Mouse (Mus musculus) CH12.LX (cell line): Measurements from ENCODE around the gene Nub1. TPM values are rescaled to one million over a fixed set of nuclear protein-coding genes. Genes with fewer than 3 reads are reported as not detected.

ENCODE experiments used
- DNase-seq: peaks from one replicate; pipeline ENCODE4 v3.0.0-alpha.2; 2013; ENCODE audit errors: extremely low read depth
- H3K27ac ChIP-seq: 2 replicates; pipeline ENCODE4 v1.5.1; 2012; ENCODE audit warnings: low read depth, mild to moderate bottlenecking, control low read depth, moderate library complexity; ENCODE audit not compliant: insufficient read depth
- H3K27me3 ChIP-seq: replicated peaks from 2 replicates; pipeline ENCODE3; 2012; ENCODE audit warnings: inconsistent platforms
- H3K36me3 ChIP-seq, 2 experiments: replicated peaks in 1 of 2; 2 replicates each; pipeline versions ENCODE3 to v1.6.1; 2012; ENCODE audit warnings: inconsistent platforms in 1 of 2, low read length in 1 of 2, mild to moderate bottlenecking in 1 of 2, mixed read lengths in 1 of 2, moderate library complexity in 1 of 2; ENCODE audit not compliant: control insufficient read depth in 1 of 2, insufficient read depth in 1 of 2
- H3K4me1 ChIP-seq, 2 experiments: 2 replicates each; pipeline ENCODE4 v1.6.1; 2012; ENCODE audit warnings: inconsistent platforms in 1 of 2, moderate library complexity in 1 of 2; ENCODE audit not compliant: insufficient read depth in 2 of 2, control insufficient read depth in 1 of 2
- H3K4me2 ChIP-seq: 2 replicates; pipeline ENCODE4 v1.6.1; 2012; ENCODE audit warnings: low read depth, mild to moderate bottlenecking, control low read depth; ENCODE audit not compliant: poor library complexity, insufficient read depth, severe bottlenecking
- H3K4me3 ChIP-seq, 3 experiments: fragments of 150-350 bp in 1 of 3; sonication (generic) in 1 of 3; replicated peaks in 1 of 3; 2 replicates each; pipeline versions ENCODE3 to v1.5.1; 2011 to 2012; ENCODE audit warnings: low read depth in 2 of 3, low read length in 2 of 3, mild to moderate bottlenecking in 2 of 3, moderate library complexity in 2 of 3, control low read depth in 1 of 3, improper control_type of control experiment in 1 of 3, inconsistent platforms in 1 of 3, mixed read lengths in 1 of 3; ENCODE audit not compliant: poor library complexity in 1 of 3
- H3K79me2 ChIP-seq: replicated peaks from 2 replicates; pipeline ENCODE4 v1.6.1; 2012; ENCODE audit warnings: mild to moderate bottlenecking, moderate library complexity; ENCODE audit not compliant: control insufficient read depth, poor library complexity, insufficient read depth, severe bottlenecking; ENCODE audit errors: extremely low read depth
- H3K9ac ChIP-seq: 2 replicates; pipeline ENCODE4 v1.6.1; 2012; ENCODE audit warnings: low read depth, mild to moderate bottlenecking, control low read depth, moderate library complexity; ENCODE audit not compliant: insufficient read depth
- H3K9me3 ChIP-seq: replicated peaks from 2 replicates; pipeline ENCODE3; 2012; ENCODE audit warnings: low read length, inconsistent platforms, mixed read lengths
- BHLHE40 ChIP-seq: IDR thresholded peaks from 2 replicates; pipeline ENCODE4 v1.6.1; 2011; ENCODE audit warnings: mild to moderate bottlenecking, low read depth, low read length, improper control_type of control experiment
- CHD2 ChIP-seq: IDR thresholded peaks from 2 replicates; pipeline ENCODE4 v1.6.1; 2011; ENCODE audit warnings: low read length, improper control_type of control experiment
- E2F4 ChIP-seq: IDR thresholded peaks from 2 replicates; pipeline ENCODE4 v1.6.1; 2011; ENCODE audit warnings: low read depth, low read length, improper control_type of control experiment; ENCODE audit not compliant: insufficient replicate concordance
- GABPA ChIP-seq: IDR thresholded peaks from 2 replicates; pipeline ENCODE4 v1.6.1; 2012; ENCODE audit warnings: low read depth, low read length, improper control_type of control experiment, inconsistent platforms; ENCODE audit not compliant: insufficient replicate concordance
- HCFC1 ChIP-seq: IDR thresholded peaks from 2 replicates; pipeline ENCODE4 v1.6.1; 2012; ENCODE audit warnings: low read depth, mild to moderate bottlenecking, inconsistent platforms, low read length, improper control_type of control experiment
- IRF4 ChIP-seq: IDR thresholded peaks from 2 replicates; pipeline ENCODE4 v1.6.1; 2014; ENCODE audit warnings: low read depth, mild to moderate bottlenecking, inconsistent platforms, low read length, improper control_type of control experiment
- KAT2A ChIP-seq: IDR thresholded peaks from 2 replicates; pipeline ENCODE4 v1.6.1; 2012; ENCODE audit warnings: low read length, improper control_type of control experiment, inconsistent platforms; ENCODE audit not compliant: insufficient replicate concordance
- MAX ChIP-seq: IDR thresholded peaks from 2 replicates; pipeline ENCODE4 v1.6.1; 2011; ENCODE audit warnings: low read length, improper control_type of control experiment
- SIN3A ChIP-seq: IDR thresholded peaks from 2 replicates; pipeline ENCODE4 v1.6.1; 2012; ENCODE audit warnings: low read length, improper control_type of control experiment, inconsistent platforms
- SMC3 ChIP-seq: IDR thresholded peaks from 2 replicates; pipeline ENCODE4 v1.6.1; 2011; ENCODE audit warnings: low read depth, low read length, improper control_type of control experiment
- TBP ChIP-seq: conservative IDR thresholded peaks from 2 replicates; pipeline ENCODE4 v1.6.1; 2011; ENCODE audit warnings: low read depth, low read length, improper control_type of control experiment
- UBTF ChIP-seq: IDR thresholded peaks from 2 replicates; pipeline ENCODE4 v1.6.1; 2012; ENCODE audit warnings: low read depth, mild to moderate bottlenecking, inconsistent platforms, low read length, improper control_type of control experiment, moderate library complexity
- ZKSCAN1 ChIP-seq: IDR thresholded peaks from 2 replicates; pipeline ENCODE4 v1.6.1; 2012; ENCODE audit warnings: low read depth, inconsistent platforms, low read length, improper control_type of control experiment, borderline replicate concordance
- ZMIZ1 ChIP-seq: IDR thresholded peaks from 2 replicates; pipeline ENCODE4 v1.6.1; 2012; ENCODE audit warnings: low read depth, mild to moderate bottlenecking, inconsistent platforms, low read length, improper control_type of control experiment
- dilution Hi-C: fragments of 300-500 bp; cut with MboI; formaldehyde crosslinking; loops from 2 replicates; pipeline ENCODE4 v1.14.3; 2020; ENCODE audit warnings: low sequenced_read_pairs; ENCODE audit not compliant: extremely low pct_unique_long_range_greater_than_20kb, extremely low pct_ligation_motif_present
- in situ Hi-C: fragments of 300-500 bp; cut with MboI; formaldehyde crosslinking; loops from 3 replicates; pipeline ENCODE4 v1.14.3; 2019; ENCODE audit warnings: low sequenced_read_pairs, low pct_ligation_motif_present, low pct_unique_long_range_greater_than_20kb, mixed read lengths
- polyA plus RNA-seq: library from polyadenylated mRNA; unstranded; fragments of >175 nt; gene quantifications from 2 replicates; pipeline ENCODE4 v1.2.1, GENCODE M21; 2012; ENCODE audit warnings: low read depth; ENCODE audit not compliant: insufficient read length
- total RNA-seq, 2 experiments: library from RNA; depleted of rRNA; stranded (reverse); fragments of 300-350 nt in 1 of 2; fragments of >200 nt in 1 of 2; gene quantifications; 2 replicates each; pipeline ENCODE4 v1.2.3; 2012 to 2014

Gene Nub1
- total and polyA plus RNA-seq, 3 experiments: 58.1 to 83.2 (median 69.3) TPM

- Histone ChIP-seq H3K4me2 (no peak overlapping the region), H3K27ac (no peak overlapping the region), H3K9ac (no peak overlapping the region), H3K27me3 (no peaks in the 10 kb centered on the region), H3K36me3 (no peaks in the 10 kb centered on the region), H3K4me1 (peaks cover 0 to 16% of the 10 kb centered on the region in 2 experiments; a peak in 3 of 4 replicates), H3K4me3 (no peak overlapping the region), H3K9me3 (peaks cover 7% of the 10 kb centered on the region), H3K79me2 (no peaks in the 10 kb centered on the region)
- dilution Hi-C loops (no loop called here), in situ Hi-C loops (loop anchor here (10.0 kb wide), 1 partner anchor 120 kb away; no protein-coding TSS in a partner anchor)
- no peak for TF ChIP-seq BHLHE40
- TF ChIP-seq SIN3A: no peak
- no peak for TF ChIP-seq GABPA
- no peak for DNase-seq
Measured at GRCm38 (mm10) chr5:24654491-24654890, 30.8 kb upstream of the Nub1 start.

DNA sequence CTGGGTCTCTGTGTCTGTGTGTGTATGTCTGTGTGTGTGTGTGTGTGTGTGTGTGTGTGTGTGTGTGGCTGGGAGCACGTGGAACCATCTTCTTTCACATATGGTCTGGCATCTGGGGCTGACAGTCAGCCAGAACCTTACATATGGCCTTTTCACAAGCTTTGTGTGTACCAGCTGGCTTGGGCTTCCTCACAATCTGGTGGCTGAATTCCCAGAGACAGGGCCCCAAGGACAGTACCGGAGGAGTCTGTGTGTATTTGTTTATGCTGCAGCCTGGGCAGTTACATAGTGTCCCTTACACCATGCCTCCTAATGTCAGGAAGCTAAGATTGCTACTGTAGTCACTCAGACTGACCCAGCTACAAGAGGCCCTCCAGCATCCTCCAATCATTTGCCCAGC is 28.2 kb upstream of the Nub1 start:
- in situ Hi-C loops (loop anchor here (10.0 kb wide), 1 partner anchor 122 kb away; no protein-coding TSS in a partner anchor), dilution Hi-C loops (no loop called here)
- Histone ChIP-seq H3K4me2 (no peak overlapping the region), H3K36me3 (no peaks in the 10 kb centered on the region), H3K27me3 (no peaks in the 10 kb centered on the region), H3K79me2 (no peaks in the 10 kb centered on the region), H3K9ac (no peak overlapping the region), H3K27ac (no peak overlapping the region), H3K4me1 (peaks cover 0 to 16% of the 10 kb centered on the region in 2 experiments; a peak in 3 of 4 replicates), H3K9me3 (peaks cover 7% of the 10 kb centered on the region), H3K4me3 (no peak overlapping the region)
- TF ChIP-seq UBTF: no peak
- no peak for TF ChIP-seq MAX
- no peak for TF ChIP-seq KAT2A
- no peak for TF ChIP-seq SMC3
- TF ChIP-seq CHD2: no peak
- no peak for TF ChIP-seq IRF4
- TF ChIP-seq ZMIZ1: no peak
- no peak for TF ChIP-seq ZKSCAN1
- no peak for TF ChIP-seq HCFC1
- TF ChIP-seq TBP: no peak
- no peak for TF ChIP-seq E2F4
- no peak for DNase-seq
